In genomic region chr17:28232475-28233060, GRCm38 (mm10) we compare ENCODE assay signal across 7 mouse cellular contexts. TPM values are rescaled to one million over a fixed set of nuclear protein-coding genes. Genes with fewer than 3 reads are reported as not detected.
DNase-seq lines count a peak whose midpoint lies in the region; ATAC-seq lines count a peak whose summit lies in the region.

Ppard (plus strand) TSS chr17:28232700.

- H3K4me1 ChIP-seq in intestine, embryonic 16.5 days (ENCODE audit: control insufficient read depth, insufficient read depth, low read length), result peaks cover 19% of the 10 kb centered on the region
- H3K4me1 ChIP-seq in midbrain, embryonic 11.5 days (ENCODE audit: control insufficient read depth, insufficient read depth, low read length), result no peaks in the 10 kb centered on the region; the same call in 1 of the 2 replicates

- intact Hi-C loops in left cerebral cortex, postnatal 36 days (cut with DNase I), result no loop called here

- H3K36me3 ChIP-seq in intestine, embryonic 16.5 days (ENCODE audit: control insufficient read depth, insufficient read depth, low read length), result no peaks in the 10 kb centered on the region
- no peaks in the 10 kb centered on the region for H3K36me3 ChIP-seq in midbrain, embryonic 11.5 days (ENCODE audit: control insufficient read depth, insufficient read depth, low read length)

- H3K9ac ChIP-seq in intestine, embryonic 16.5 days (ENCODE audit: low read depth, low read length), result peak within 1 kb of the TSS; percentile 92
- peak within 1 kb of the TSS; percentile 79 for H3K9ac ChIP-seq in midbrain, embryonic 11.5 days (ENCODE audit: low read length)

- WGBS in intestine, embryonic 16.5 days, result under 1% methylated on average over 57 of the region's 57 CpGs
- 2% methylated on average over 48 of the region's 57 CpGs for WGBS in midbrain, embryonic 11.5 days

- DNase-seq in adrenal gland, adult 2 months, result peak; percentile 97
- DNase-seq in embryo, embryonic 11.5 days (ENCODE audit: low read depth, low spot score), result peak; percentile 94
- peak; percentile 98 to 100 for DNase-seq in gastrocnemius, postnatal 4 days (ENCODE audit: low spot score in 2 of 2)
- DNase-seq in left cerebral cortex, postnatal 36 days (ENCODE audit: low spot score in 2 of 2), result peak; percentile 95
- DNase-seq in midbrain, embryonic 11.5 days (ENCODE audit: low spot score, missing footprints), result peak; percentile 100
- peak; percentile 98 for DNase-seq in skeletal muscle tissue, adult 2 months (ENCODE audit: low read depth, low spot score)

- ATAC-seq in intestine, embryonic 16.5 days, result peak; percentile 93
- peak; percentile 95 for ATAC-seq in midbrain, embryonic 11.5 days (ENCODE audit: low FRiP score)

- no peaks in the 10 kb centered on the region for H3K9me3 ChIP-seq in intestine, embryonic 16.5 days (ENCODE audit: control insufficient read depth, low read length)
- no peaks in the 10 kb centered on the region for H3K9me3 ChIP-seq in midbrain, embryonic 11.5 days (ENCODE audit: control insufficient read depth, low read length)

- no peaks in the 10 kb centered on the region for H3K27me3 ChIP-seq in intestine, embryonic 16.5 days (replicated peaks; ENCODE audit: control insufficient read depth, insufficient read depth, low read length)
- no peaks in the 10 kb centered on the region for H3K27me3 ChIP-seq in midbrain, embryonic 11.5 days (ENCODE audit: control insufficient read depth, insufficient read depth, low read length)

- peak within 1 kb of the TSS; percentile 79 for H3K4me2 ChIP-seq in intestine, embryonic 16.5 days (ENCODE audit: low read depth, low read length)
- H3K4me2 ChIP-seq in midbrain, embryonic 11.5 days, result peak within 1 kb of the TSS; percentile 82

- peak within 1 kb of the TSS; percentile 84 for H3K27ac ChIP-seq in intestine, embryonic 16.5 days (ENCODE audit: low read length)
- no peak within 1 kb of the TSS; the same call in 1 of the 2 replicates for H3K27ac ChIP-seq in midbrain, embryonic 11.5 days (ENCODE audit: low read depth, low read length)

- peak within 1 kb of the TSS; percentile 85 for H3K4me3 ChIP-seq in intestine, embryonic 16.5 days (ENCODE audit: low read length)
- peak within 1 kb of the TSS; percentile 74 for H3K4me3 ChIP-seq in midbrain, embryonic 11.5 days (ENCODE audit: low read depth, low read length)

RNA-seq across cellular contexts. Expression of gene Ppard, which starts in this region (rescaled TPM):
- 10 to 100 TPM; 39.3 to 60.3 TPM for total RNA-seq in adrenal gland, adult 2 months (2021)
- polyA plus RNA-seq in adrenal gland, adult 2 months (2012; rRNA removed), result 58.0 and 65.5 TPM in 2 replicates
- 10 to 100 TPM; 34.3 to 37.6 TPM for total RNA-seq in gastrocnemius, postnatal 4 days (2021)
- 2.2 and 2.3 TPM in 2 replicates for polyA plus RNA-seq in intestine, embryonic 16.5 days (2015; fragmentation: Nextera tagmentation; extraction: Ambion mirVana)
- total RNA-seq in left cerebral cortex, postnatal 36 days (2021), result 10 to 100 TPM; 28.7 to 30.2 TPM
- polyA plus RNA-seq in midbrain, embryonic 11.5 days (2014; fragmentation: Nextera tagmentation; extraction: Ambion mirVana), result 1.7 and 1.8 TPM in 2 replicates

Comparison
In these comparisons a context has a peak if more than half of its experiments do, and no peak if none do; other contexts are left out.
1. RNA of gene Ppard (polyA plus RNA-seq): 58.0 to 65.5 TPM in adrenal gland, adult 2 months; 2.2 to 2.3 TPM in intestine, embryonic 16.5 days and 1.7 to 1.8 TPM in midbrain, embryonic 11.5 days; every median in the first group is over 10 times any median in the second.
2. Peak in every context shown above with its lines, with median percentiles within 50 percentile points of each other: DNase-seq.